Mouse (Mus musculus) megakaryocyte, embryonic 14.5 days (primary cell): ENCODE data around the gene Kmt2e. TPM values are rescaled to one million over a fixed set of nuclear protein-coding genes. Genes with fewer than 3 reads are reported as not detected.
A peak's percentile ranks its signal among the peaks of the same experiment; 100 is the strongest.

Source experiments
- H3K27me3 ChIP-seq: replicated peaks from 2 replicates; pipeline ENCODE3; 2012; ENCODE audit warnings: inconsistent platforms
- H3K36me3 ChIP-seq: replicated peaks from 2 replicates; pipeline ENCODE3; 2012; ENCODE audit warnings: low read length, inconsistent platforms, mixed read lengths
- H3K4me1 ChIP-seq: 2 replicates; pipeline ENCODE4 v1.6.1; 2012; ENCODE audit warnings: inconsistent platforms
- H3K4me3 ChIP-seq: replicated peaks from 2 replicates; pipeline ENCODE3; 2012; ENCODE audit warnings: moderate library complexity, mild to moderate bottlenecking, inconsistent platforms
- H3K9me3 ChIP-seq: 2 replicates; pipeline ENCODE4 v1.6.1; 2012; ENCODE audit warnings: inconsistent platforms
- FLI1 ChIP-seq: IDR thresholded peaks from 2 replicates; pipeline ENCODE4 v1.6.1; 2012; ENCODE audit warnings: low read length, inconsistent platforms, mixed read lengths
- GATA1 ChIP-seq: IDR thresholded peaks from 3 replicates; pipeline ENCODE4 v1.6.1; 2012; ENCODE audit warnings: mixed read lengths, low read length, inconsistent platforms, borderline replicate concordance
- polyA plus RNA-seq: library from polyadenylated mRNA; stranded (reverse); fragments of >175 nt; gene quantifications from 2 replicates; pipeline ENCODE4 v1.2.3, GENCODE M21; 2012; ENCODE audit warnings: low replicate concordance; ENCODE audit not compliant: insufficient read depth

The Kmt2e gene
- polyA plus RNA-seq = 4.6 and 6.2 TPM in 2 replicates

- Histone ChIP-seq H3K27me3 (no peaks in the 10 kb centered on the region), H3K4me3 (peak within 1 kb of the TSS; percentile 100), H3K4me1 (peaks cover 16% of the 10 kb centered on the region), H3K36me3 (peaks cover 4% of the 10 kb centered on the region), H3K9me3 (no peaks in the 10 kb centered on the region)
- TF ChIP-seq GATA1 (no peak), FLI1 (no peak)
Measured at GRCm38 (mm10) chr5:23433720-23434597, at the start of gene Kmt2e. TSS of gene Kmt2e (plus strand) at chr5:23434441.

DNA sequence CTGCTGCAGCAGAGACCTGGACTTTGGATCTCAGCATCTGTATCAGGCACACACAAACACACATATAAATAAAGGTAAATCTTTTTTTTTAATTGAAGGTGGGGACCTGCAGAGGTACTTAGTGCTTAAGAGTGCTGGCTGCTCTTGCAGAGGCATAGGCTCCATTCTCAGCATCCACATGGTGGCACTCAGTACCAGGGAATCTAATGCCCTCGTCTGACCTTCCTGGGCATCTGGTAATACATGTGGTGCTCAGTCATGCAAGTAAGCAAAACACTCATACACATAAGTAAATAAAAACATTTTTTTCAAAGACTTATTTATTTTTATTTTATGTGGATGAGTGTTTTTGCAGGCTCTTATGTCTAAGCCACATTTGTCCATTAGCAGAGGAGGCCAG lies 49.1 kb upstream of the Kmt2e start:
- Histone ChIP-seq H3K9me3 (no peaks in the 10 kb centered on the region), H3K36me3 (no peaks in the 10 kb centered on the region), H3K27me3 (no peaks in the 10 kb centered on the region), H3K4me1 (peaks cover 30% of the 10 kb centered on the region), H3K4me3 (no peak overlapping the region)
- TF ChIP-seq GATA1 (no peak), FLI1 (no peak)

- Histone ChIP-seq H3K9me3 (no peaks in the 10 kb centered on the region), H3K4me3 (peak overlapping the region; percentile 51), H3K27me3 (no peaks in the 10 kb centered on the region), H3K4me1 (peaks cover 30% of the 10 kb centered on the region), H3K36me3 (no peaks in the 10 kb centered on the region)
- no peak for TF ChIP-seq FLI1
- TF ChIP-seq GATA1 = no peak
Measured at GRCm38 (mm10) chr5:23385763-23386217, 48.5 kb upstream of the Kmt2e start.

GRCm38 (mm10) chr5:23386562-23387312 lies 47.5 kb upstream of the Kmt2e start:
- peaks cover under 1% of the 10 kb centered on the region for H3K27me3 ChIP-seq
- H3K9me3 ChIP-seq = no peaks in the 10 kb centered on the region
- TF ChIP-seq GATA1 (no peak), FLI1 (no peak)
- peaks cover 30% of the 10 kb centered on the region for H3K4me1 ChIP-seq
- H3K4me3 ChIP-seq = peak overlapping the region; percentile 87
- no peaks in the 10 kb centered on the region for H3K36me3 ChIP-seq

- TF ChIP-seq GATA1 (no peak), FLI1 (no peak)
- peaks cover 2% of the 10 kb centered on the region for H3K27me3 ChIP-seq
- H3K36me3 ChIP-seq = no peaks in the 10 kb centered on the region
- H3K4me1 ChIP-seq = peaks cover 30% of the 10 kb centered on the region
- H3K9me3 ChIP-seq = no peaks in the 10 kb centered on the region
- peak overlapping the region; percentile 87 for H3K4me3 ChIP-seq
Measured at GRCm38 (mm10) chr5:23387313-23387666, 47.0 kb upstream of the Kmt2e start.

GRCm38 (mm10) chr5:23388091-23388490 lies 46.1 kb upstream of the Kmt2e start:
- H3K36me3 ChIP-seq = no peaks in the 10 kb centered on the region
- H3K9me3 ChIP-seq = no peaks in the 10 kb centered on the region
- H3K4me1 ChIP-seq = peaks cover 30% of the 10 kb centered on the region
- TF ChIP-seq FLI1 (no peak), GATA1 (no peak)
- no peak overlapping the region for H3K4me3 ChIP-seq
- peaks cover 2% of the 10 kb centered on the region for H3K27me3 ChIP-seq

- Histone ChIP-seq H3K4me1 (peaks cover 42% of the 10 kb centered on the region), H3K27me3 (peaks cover 2% of the 10 kb centered on the region), H3K4me3 (no peak overlapping the region)
Measured at GRCm38 (mm10) chr5:23389601-23390305, 44.5 kb upstream of the Kmt2e start.

GRCm38 (mm10) chr5:23391714-23392113 lies 42.5 kb upstream of the Kmt2e start:
- Histone ChIP-seq H3K36me3 (no peaks in the 10 kb centered on the region), H3K9me3 (no peaks in the 10 kb centered on the region), H3K27me3 (peaks cover 2% of the 10 kb centered on the region), H3K4me3 (no peak overlapping the region), H3K4me1 (peaks cover 36% of the 10 kb centered on the region)
- TF ChIP-seq FLI1 (no peak), GATA1 (no peak)

More at GRCm38 (mm10) chr5:23389601-23390305, 44.5 kb upstream of the Kmt2e start:
- no peaks in the 10 kb centered on the region for H3K36me3 ChIP-seq
- H3K9me3 ChIP-seq = no peaks in the 10 kb centered on the region
- TF ChIP-seq FLI1 (no peak), GATA1 (no peak)

DNA sequence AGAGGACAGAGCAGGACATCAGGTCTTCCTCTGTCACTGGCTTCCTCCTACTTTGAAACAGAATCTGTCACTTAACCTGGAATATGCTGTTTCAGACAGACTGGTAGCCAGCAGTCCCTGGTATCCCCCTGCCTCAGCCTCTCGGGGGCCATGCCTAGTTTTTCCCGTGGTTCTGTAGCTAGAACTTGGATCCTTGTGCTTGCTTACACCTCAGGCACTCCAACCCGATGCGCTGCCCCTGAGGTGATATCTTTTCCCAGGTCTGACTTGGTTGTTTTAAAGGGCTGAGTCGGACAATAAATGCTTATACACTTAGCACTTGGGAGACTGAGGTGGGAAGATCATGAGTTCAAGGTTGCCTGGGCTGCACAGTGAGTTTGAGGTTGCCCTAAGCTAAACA lies 40.4 kb upstream of the Kmt2e start:
- Histone ChIP-seq H3K36me3 (no peaks in the 10 kb centered on the region), H3K9me3 (no peaks in the 10 kb centered on the region), H3K27me3 (peaks cover 2% of the 10 kb centered on the region), H3K4me1 (peaks cover 22% of the 10 kb centered on the region), H3K4me3 (no peak overlapping the region)
- TF ChIP-seq GATA1 (no peak), FLI1 (no peak)
